20 mouse cellular contexts compared by ENCODE assay signal in the genomic region with DNA sequence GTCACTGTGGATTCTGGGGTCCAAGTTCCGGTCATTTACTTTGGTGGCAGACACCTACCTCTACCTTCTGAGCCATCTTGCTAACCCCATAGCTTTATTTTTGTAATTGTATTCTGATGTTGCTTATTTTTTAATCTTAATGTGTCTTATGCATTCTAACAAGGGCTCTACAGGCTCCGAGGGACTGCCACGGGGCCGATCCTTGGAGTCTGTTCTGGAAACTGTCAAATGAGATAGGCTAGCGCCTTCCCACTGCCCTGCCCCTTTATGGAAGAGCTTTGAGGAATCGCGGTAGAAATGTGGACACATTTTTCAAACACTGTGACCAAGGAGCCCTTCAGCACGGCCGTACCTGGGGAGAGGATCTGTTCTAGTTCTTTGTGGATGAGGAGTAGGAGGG. TPM values are rescaled to one million over a fixed set of nuclear protein-coding genes. Genes with fewer than 3 reads are reported as not detected.
"Had no signal": no experiment of that assay in that cellular context is flagged by ENCODE, and none has a peak within 500 bp of the region (broad histone marks: within the 10 kb centered on the region; RNA-seq: fewer than 3 reads in every experiment).

No protein-coding gene starts in this region.

- H3K36me3 ChIP-seq: midbrain, embryonic 10.5 days; midbrain, embryonic 12.5 days; neural tube, embryonic 13.5 days; neural tube, embryonic 15.5 days; stomach, embryonic 15.5 days had no signal

- H3K27me3 ChIP-seq: midbrain, embryonic 12.5 days; neural tube, embryonic 13.5 days; neural tube, embryonic 15.5 days had no signal

- DNase-seq: lung, adult 18-20 months; lung, embryonic 14.5 days; lung, postnatal 10 days; lung, postnatal 4 days; midbrain, embryonic 14.5 days; right cerebral cortex, postnatal 14 days; thymus, adult 2 months; thymus, postnatal 25 days; thymus, postnatal 4 days had no signal

- H3K4me2 ChIP-seq: lung, embryonic 14.5 days; midbrain, embryonic 12.5 days; neural tube, embryonic 13.5 days; neural tube, embryonic 15.5 days; stomach, embryonic 15.5 days had no signal

- H3K4me1 ChIP-seq: midbrain, embryonic 10.5 days; midbrain, embryonic 12.5 days; neural tube, embryonic 13.5 days; neural tube, embryonic 15.5 days had no signal

- H3K9ac ChIP-seq: lung, embryonic 14.5 days; midbrain, embryonic 12.5 days; neural tube, embryonic 13.5 days; neural tube, embryonic 15.5 days; stomach, embryonic 15.5 days had no signal

- H3K4me3 ChIP-seq: midbrain, embryonic 10.5 days; midbrain, embryonic 12.5 days; myocyte; neural tube, embryonic 13.5 days; neural tube, embryonic 15.5 days; stomach, embryonic 15.5 days had no signal

- H3K27ac ChIP-seq: midbrain, embryonic 10.5 days; midbrain, embryonic 12.5 days; neural tube, embryonic 13.5 days; neural tube, embryonic 15.5 days; stomach, embryonic 15.5 days; stomach, postnatal 0 days had no signal

- ATAC-seq: midbrain, embryonic 16.5 days had no signal

- H3K9me3 ChIP-seq: midbrain, embryonic 10.5 days; midbrain, embryonic 12.5 days; neural tube, embryonic 13.5 days; neural tube, embryonic 15.5 days; stomach, embryonic 15.5 days had no signal

RNA-seq across cellular contexts. Expression of gene Nkx2-3, which starts 30.7 kb away (rescaled TPM):
- total RNA-seq: megakaryocyte, adult 5-6 weeks; megakaryocyte-erythroid progenitor cell, adult 5-6 weeks had no signal
- polyA plus RNA-seq: lung, embryonic 14.5 days; lung, embryonic 16.5 days; myocyte; neural tube, embryonic 13.5 days; neural tube, embryonic 15.5 days; thymus, adult 2 months had no signal
